Mouse (Mus musculus): ENCODE data around the gene Serp1. TPM values are rescaled to one million over a fixed set of nuclear protein-coding genes. Genes with fewer than 3 reads are reported as not detected.

Serp1 gene
- polyA plus RNA-seq, 1 experiment from 2014 or later = 184 TPM

Other genes starting within 250 kb of the Serp1 start
- gene Tsc22d2, start 111.2 kb downstream of the Serp1 start, polyA plus RNA-seq (2014; fragmentation: Nextera tagmentation; extraction: Ambion mirVana) = 17.3 and 19.9 TPM in 2 replicates
- 52.8 and 54.6 TPM in 2 replicates for gene Eif2a, start 71 bp downstream of the Serp1 start, polyA plus RNA-seq (2014; fragmentation: Nextera tagmentation; extraction: Ambion mirVana)
- 25.9 and 26.1 TPM in 2 replicates for gene Selenot, start 50.7 kb upstream of the Serp1 start, polyA plus RNA-seq (2014; fragmentation: Nextera tagmentation; extraction: Ambion mirVana)
- 0.07 and 0.09 TPM in 2 replicates for gene Erich6, start 111.3 kb upstream of the Serp1 start, polyA plus RNA-seq (2014; fragmentation: Nextera tagmentation; extraction: Ambion mirVana)
- 7.8 and 9.0 TPM in 2 replicates for gene Siah2, start 166.5 kb upstream of the Serp1 start, polyA plus RNA-seq (2014; fragmentation: Nextera tagmentation; extraction: Ambion mirVana)

Data from embryonic facial prominence, embryonic 14.5 days (tissue).